Mouse (Mus musculus) right cerebral cortex, postnatal 10 days (tissue): Measurements from ENCODE around the gene Pik3cd.

ENCODE experiments used
- DNase-seq, 2 experiments: peaks; one replicate each; pipeline ENCODE4 v3.0.0; 2021; ENCODE audit warnings: low spot score in 2 of 2

The Pik3cd gene

DNA sequence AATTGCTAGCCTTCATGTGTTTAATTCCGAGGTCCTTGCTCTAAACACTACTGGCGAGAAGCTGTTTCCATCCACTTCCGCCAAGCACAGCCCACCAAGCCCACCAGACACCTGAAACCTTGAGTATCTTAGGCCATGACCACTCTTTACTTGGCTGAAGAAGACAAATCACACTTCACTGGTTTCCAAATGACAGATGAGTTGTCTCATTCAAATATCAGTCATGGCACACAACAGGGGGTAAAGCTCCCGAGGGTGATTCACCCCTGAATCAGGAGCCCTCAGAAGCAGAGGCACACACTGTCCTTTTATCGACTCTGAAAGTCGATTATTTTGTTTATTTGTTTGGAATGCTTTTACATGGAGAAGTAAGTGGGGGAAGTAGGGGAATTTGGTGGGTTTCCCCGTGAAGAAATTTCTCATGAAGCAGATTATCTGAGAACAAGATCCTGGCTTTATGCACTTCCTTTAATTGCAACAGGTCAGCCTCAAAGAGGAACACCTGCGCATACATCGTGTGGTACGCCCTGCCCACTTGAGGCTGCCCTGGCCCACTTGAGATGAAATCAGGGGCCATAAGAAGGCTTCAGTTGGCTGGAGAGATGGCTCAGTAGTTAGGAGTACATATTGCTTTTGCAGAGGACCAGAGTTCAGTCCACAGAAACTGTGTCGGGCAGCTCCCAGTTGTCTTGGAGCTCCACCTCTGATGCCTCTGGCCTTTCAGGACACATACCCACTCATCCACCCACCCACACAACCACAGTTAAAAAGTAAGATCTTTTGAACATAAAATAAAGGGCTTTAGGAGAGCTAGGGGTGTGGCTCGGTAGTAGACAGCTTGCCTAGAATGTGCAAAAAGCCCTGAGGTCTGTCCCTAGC is 12.3 kb downstream of the Pik3cd start:
- no peak for DNase-seq

DNA sequence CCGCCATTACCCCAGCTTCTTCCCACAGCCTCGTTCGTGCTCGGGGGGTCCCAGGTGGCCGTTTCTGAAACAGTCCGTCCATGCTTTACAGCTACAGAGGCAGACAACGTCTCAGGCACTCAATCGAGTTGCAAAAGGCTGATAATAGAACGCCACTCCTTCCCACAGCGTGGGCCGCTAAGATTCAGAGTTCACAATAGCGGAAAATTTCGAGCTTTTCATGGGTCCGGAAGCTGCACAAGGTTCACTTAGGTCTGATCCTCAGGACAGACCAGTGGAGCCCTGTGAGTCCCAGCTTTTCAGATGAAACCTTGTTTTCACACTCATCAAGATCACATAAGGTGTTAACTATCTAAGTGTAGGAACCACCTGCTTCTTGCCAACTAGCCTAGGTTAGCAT is 13.5 kb downstream of the Pik3cd start:
- no peak for DNase-seq

DNA sequence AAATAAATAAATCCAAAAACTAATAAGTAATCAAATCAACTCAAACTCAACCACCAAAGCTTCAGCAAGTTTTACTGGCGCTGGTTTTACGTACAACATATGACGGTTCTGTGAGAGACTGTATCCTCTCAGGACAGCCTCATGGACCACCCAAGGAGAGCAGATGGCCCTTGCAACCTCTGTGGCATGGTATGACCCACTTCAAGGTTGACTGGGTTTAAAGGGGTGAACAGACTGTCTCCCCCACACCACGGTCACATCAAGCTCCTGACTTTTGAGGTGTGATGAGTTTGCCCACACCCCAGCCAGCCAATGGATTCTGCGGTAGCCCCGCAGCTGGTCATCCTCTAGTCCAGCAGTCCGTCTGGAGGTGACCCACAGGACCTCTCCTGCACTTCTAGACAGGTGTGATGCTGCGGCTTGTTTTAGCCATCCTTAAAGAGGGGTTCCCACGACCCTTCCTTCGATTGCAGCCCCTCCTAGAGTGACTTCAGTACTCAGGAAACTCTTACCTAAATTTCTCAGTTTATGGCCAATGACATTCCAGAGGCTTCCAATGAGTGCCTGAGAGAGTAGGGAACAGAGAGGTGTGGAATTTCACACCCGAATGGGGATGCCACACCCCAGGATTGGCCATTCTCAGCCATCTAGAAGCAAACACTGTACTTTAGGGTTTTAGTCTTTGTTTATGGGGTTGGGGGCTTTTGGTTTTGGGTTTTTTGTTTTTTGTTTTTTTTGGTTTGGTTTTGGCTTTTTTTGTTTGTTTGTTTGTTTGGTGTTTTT is 17.3 kb downstream of the Pik3cd start:
- no peak for DNase-seq

DNA sequence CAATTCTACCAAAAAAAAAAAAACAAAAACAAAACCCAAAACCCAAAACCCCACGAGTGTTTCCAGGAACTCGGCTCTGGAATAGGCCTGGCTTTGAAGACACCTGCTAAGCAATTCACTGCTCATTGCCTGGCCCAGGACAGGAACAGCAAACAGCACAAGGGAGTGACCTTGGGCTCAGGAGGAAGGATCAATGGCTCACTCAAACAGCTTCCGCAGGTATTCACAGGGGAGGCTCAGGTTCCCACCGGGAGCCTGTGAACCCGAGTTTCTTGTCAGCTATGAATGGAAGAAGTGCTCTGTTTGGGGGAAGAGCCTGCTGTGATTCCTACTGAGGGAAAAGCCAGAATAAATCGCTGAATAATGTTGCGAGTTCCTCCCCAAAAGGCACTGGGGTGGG is 18.5 kb downstream of the Pik3cd start:
- DNase-seq = no peak

DNA sequence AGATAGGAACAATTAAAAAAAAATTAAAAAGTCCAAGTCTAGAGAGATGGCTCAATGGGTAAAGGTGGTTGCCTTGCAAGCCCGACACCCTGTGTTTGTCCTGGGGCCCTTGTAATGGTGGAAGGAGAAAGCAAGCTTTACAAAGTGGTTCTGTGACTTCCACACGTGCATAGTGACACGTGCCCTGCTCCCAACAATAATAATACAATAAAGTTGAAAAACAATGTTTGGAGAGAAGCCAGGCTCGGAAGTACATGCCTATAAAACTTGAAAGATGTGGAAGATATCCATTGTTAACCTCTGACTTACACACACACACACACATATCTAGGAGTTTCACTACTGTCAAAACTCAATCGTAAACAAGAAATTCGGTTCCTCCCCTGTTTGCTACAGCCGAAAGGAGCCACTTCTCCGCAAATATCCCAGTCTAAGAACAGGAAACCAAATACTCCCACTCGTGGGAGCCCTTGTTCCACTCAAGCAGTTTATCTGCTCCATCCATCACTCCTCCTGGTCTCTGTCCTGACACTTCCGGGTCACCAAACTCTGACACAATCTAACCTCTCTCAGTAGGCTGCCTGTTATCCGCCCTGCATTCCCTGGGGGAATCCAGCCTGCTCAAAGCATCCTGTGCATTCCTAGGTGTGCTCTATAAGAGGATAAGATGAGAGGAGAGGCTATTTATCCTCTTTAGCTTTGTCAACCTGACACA is 23.2 kb downstream of the Pik3cd start:
- no peak for DNase-seq

DNA sequence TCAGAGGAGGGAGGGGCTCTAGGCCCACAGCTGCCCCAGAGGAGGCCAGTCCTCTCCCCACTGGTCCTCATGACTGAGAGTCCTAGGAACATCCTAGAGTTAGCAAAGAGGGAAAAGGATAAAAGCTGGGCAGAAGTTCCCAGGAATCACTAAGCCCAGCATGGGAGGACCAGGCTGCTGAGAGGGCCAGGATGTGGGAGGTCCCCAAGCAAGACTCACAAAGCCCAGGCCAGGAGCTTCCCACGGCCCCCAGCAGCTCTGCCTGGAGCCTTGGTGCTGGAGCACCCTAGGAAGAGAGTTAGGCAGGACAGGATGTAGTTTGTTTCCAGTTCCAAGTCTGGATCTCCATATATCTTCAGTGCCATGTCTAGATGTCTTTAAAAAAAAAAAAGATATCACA is 24.4 kb downstream of the Pik3cd start:
- no peak for DNase-seq

DNA sequence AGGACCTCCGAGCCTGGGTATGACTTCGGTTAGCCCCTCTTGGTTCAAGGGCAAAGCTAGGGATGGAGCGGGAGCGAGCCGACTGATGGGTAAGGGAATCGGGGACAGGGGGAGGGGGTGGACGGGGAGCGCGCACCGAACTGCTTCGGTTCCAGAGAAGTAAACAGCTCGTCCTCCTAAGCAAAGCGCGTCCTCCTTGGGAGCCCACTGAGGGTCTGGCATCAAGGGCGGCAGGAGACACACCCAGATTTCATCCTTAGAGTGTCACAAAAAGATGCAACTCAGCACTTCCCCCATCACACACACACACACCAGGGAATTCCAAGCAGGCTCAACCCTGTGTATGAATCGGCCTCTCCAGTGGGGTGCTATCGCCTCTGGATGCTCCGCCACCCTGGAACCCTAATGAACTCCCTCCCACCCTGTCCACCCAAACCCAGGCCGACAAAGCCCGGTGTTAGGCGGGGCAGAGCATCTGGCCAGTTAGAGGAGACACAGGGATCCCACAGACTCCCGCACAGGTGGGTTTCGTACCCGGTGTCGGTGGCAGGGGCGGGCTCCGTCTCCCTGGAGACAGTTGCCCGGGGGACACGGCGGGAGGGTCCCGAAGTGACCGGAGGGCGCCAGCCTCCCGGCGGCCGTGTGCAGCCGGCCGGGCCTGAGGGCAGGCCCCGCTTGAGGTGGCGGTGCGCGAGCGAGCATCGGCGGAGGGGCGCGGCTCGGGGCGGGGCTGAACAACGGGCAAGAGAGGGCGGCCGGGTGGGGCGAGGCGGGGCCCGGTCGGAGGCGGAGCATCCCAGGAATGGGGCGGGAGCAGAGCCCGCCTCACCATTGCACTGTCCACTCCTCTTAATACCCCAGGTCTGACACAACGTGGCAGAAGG is 26.8 kb downstream of the Pik3cd start:
- peak; percentile 73 to 84 for DNase-seq

DNA sequence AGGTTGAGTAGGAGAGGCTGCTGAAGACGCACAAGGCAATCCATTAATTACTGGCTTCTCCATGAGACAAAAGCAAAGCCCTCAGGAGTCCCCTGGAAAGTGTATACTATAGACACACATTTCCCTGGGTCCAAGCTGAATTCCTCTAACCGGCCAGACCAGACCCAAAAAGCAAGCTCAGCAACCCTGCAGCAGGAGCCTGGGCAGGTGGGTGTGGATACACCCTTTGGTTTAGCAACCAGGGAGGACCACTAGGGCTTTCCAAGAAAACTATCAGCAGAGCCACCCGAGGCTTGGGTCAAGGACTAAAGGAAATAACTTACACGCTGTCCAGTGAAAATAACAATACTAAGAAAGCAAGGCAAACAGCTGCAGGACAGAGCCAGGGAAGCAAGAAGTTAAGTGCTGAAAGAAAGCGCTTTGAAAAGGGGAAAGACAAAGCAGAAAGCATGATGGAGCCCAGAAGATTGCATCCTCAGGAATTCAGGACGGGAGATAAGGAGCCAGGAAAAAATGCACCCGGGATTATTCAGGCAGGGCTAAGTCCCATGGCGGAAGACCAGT is 27.5 kb downstream of the Pik3cd start:
- DNase-seq = no peak

DNA sequence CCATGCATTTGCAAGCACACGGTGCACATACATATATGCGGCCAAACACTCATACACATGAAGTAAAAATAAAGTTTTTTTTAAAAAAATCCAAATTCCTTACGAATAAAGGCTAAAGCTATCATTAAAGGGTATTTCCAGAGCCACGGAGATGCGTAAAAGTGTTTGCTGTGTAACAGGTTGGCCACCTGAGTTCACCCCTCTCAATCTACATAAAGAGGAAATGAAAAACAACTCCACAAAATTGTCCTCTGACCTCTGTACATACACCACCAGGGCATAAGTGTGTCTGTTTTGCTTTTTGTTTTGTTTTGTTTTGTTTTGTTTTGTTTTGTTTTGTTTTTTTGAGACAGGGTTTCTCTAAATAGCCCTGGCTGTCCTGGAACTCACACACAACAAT is 29.6 kb downstream of the Pik3cd start:
- no peak for DNase-seq

DNA sequence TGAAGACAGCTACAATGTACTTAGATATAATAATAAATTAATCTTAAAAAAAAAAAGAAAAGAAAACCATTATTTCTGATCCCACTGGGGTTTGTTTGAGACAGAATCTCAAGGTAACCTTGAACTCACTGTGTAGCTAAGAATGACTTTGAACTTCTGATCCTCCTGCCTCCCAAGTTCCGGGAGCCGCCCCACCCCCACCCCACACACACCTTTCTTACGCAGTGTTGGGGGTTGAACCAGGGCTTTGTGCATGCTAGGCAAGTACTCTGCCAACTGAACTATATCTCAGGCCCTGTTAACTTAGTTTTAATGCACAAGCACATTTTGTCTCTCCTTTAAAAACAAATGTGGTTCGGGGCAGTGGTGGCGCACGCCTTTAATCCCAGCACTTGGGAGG is 31.2 kb downstream of the Pik3cd start:
- DNase-seq = no peak

DNA sequence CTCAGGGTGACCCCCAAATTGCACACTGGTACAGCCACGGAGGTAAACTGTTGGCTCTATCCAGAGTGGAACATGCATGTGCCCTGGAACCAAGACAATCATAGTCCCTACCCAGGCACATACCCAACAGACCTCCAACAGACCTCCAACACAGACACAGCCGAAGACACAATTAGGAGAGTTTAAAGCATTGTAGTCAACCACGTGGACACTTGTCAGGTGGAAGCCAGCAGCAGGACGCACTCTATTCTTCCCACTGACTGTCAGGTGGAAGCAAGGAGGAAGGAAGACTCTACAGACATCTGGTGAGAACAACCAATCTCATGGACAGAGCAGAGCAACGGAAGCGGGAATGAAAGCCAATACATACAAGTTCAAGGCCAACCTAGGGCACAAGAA is 36.7 kb downstream of the Pik3cd start:
- no peak for DNase-seq

DNA sequence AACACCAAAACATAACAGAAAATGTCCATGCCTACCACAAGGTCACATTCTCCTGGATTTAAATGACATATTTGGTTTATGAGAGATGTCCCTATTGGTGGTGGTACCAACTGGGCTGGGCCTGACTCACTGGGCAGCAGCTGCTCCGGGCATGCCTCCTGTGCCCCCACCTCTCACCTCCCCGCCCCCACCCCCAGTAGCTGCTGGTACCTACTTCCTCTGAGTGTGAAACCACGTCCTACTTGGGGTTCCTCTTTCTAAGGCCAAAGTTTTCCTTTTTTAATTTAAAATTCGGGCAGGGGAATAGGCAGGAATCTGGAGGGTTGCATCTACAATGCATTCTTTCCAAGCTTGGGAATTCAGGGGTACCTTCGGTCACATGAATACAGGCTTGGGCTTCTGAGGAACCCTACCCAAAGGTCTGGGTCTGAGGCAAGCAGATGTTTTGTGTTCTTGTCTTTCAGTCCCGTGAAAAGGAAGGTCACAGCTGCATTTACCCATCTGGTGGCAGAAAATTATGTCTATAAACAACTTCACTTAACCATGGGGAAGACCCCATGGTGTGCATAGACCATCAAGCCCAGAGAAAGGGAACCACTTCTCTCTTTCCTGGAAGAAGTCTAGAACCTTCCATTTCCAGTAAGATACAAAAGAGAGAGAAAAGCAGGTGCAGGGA is 37.2 kb downstream of the Pik3cd start:
- no peak for DNase-seq

DNA sequence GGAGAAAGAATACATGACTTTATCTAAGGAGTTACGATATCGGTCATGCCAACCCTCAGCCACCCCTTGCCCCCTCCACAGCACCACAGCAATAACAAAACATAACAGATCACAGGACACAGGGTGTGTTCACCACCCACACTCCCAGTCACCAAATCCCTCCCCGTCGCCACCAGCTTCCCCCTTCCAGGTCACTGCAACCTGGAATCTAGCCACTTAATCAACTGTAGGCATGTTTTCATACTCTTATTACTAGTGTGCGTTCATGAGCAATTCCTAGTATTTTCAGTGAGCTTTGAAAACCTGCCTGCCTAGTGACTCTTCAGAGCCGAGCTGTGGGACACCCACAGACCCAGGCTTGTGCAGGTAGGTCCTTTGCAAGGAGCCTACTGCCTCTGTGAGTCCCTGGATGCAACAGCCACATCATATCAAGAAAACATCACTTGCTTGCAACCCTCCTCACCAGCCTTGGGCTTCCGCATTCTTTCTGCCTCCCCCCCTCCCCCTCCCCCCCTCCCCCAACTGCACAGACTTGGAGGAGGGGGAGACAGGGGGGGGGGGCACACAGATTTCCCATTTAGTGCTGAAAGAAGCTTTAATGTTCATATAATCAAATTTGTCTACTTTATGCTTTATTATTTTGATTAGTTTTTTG is 38.4 kb downstream of the Pik3cd start:
- no peak for DNase-seq

DNA sequence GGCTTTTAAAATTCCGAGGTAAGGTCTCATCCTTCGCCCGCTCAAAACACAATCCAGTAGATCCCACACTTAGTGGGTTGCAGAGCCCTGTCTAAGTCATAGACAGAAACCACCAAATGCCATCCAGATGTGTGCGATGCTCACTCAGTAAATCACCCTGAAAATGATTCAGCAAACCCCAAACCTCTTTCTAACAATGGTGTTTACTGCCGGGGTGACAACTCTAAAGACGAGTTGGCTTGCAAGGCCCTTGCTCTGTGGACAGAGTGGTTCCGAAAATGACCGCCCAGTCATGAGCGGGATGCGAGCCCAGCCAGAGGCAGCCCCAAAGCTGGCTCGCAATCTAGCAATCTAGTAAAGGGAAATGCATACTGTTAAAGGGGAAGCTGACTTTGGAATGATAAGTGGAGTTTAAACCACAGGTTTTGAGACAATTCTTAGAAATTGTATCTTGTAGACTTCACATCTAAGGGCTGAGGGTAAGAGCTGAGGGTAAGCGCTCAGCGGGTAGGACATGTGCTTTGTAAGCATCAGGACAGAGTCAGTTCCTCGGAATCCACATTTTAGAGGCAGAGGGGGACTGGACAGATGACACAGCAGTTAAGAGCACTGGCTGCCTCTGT is 40.3 kb downstream of the Pik3cd start:
- DNase-seq = no peak

DNA sequence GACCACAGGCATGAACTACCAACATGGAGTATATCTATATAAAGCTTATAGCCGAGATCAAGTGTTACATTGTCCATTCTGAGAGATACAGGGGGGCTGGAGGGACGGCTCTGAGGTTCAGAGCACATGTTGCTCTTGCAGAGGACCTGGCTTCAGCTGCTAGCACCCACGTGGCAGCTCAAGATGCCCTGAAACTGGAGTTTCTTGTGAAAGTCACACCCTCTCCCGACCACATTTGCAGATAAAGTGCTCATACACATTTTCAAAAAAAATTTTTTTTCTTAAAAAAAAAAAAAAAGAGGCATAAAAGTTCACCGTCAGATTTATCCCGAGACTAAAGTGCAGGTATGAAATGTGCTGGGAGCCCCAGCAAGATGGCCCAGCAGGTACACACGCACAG is 41.8 kb downstream of the Pik3cd start:
- no peak for DNase-seq

DNA sequence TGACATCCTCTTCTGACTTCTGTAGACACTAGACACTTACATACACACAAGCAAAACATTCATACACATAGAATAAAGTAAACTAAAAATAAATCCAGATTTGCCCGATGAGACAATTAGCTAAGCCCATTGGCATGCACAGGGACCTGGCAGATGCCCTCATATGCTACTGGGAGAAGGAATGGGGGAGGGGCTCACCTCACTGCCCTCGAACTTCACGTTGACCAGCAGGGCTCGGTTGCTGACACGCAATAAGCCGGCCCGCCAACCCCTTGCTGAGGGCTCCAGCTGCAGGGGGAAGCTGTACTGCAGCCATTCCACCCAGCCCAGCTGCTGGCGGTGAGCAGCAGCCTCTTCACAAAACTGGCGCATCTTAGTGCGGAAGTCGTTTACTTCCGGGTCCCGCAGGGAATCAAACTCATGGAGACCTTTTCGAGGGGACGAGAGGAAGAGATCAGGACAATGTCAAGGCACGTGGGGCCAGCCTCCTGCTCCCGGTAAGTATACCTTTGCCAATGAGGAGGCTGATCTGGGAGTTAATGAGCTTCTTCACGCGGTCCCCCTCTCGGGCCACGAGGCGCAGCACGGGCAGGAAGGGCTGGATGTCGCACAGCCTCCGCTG is 42.8 kb downstream of the Pik3cd start:
- DNase-seq = no peak

DNA sequence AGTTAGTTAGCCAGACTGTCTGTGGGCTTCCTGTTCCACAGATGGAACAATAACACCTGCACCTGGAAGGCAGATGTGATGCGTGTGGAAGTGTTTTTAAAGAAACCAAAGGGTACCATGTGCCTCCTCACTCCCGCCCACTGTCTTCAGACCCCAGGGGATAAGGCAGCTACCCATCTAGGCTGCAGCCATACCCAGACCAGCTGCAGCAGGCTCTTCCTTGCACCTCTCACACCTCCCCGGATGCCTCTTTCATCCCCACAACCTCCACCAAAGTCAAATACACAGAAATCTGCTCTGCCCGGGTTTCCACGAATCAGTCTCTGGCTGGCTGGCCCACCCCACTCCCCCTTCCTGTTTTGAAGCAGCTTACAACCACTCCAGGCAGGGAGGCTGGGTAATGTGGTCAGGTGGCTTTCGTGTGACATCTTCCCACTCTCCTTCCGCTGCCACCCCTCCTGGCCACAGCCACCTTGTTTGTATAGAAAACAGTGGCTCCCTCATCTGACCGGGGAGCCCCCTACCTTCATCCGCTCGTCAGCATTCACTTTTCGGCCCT is 44.4 kb downstream of the Pik3cd start:
- DNase-seq = no peak

DNA sequence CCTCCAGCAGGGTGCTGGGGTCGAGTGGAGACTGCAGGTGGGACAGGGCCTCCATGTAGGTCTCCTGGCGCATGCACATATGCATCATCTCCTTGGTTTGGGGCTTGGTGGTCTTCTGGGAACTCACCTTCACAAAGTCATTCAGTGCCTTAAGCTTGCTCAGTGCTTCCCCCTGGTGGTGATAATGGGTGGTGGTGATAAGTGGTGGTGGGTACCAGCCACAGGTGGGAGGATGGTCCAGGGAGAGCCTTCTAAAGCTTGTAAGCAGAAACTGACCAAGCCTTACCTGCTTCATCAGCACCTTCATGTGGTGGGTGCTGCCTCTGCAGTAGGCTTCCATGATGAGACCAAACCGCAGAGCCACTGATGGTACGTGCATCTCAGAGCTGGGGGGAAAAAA is 48.1 kb downstream of the Pik3cd start:
- no peak for DNase-seq
